Mouse (Mus musculus) intestine, embryonic 16.5 days (tissue): ENCODE data around the gene Slc16a4. TPM values are rescaled to one million over a fixed set of nuclear protein-coding genes. Genes with fewer than 3 reads are reported as not detected.
A peak's percentile ranks its signal among the peaks of the same experiment; 100 is the strongest.

ENCODE experiments used
- ATAC-seq: fragments of 200-750 bp; cut with Nextera tagmentation; 2 replicates; pipeline ENCODE4 v1.8.0; 2017; ENCODE audit warnings: moderate TSS enrichment, moderate library complexity
- H3K27ac ChIP-seq: fragments of 300-500 bp; sonication (generic); 2 replicates; pipeline ENCODE4 v1.5.1; 2014; ENCODE audit warnings: mild to moderate bottlenecking, low read length
- H3K27me3 ChIP-seq: fragments of 300-500 bp; sonication (generic); replicated peaks from 2 replicates; pipeline ENCODE4 v1.6.1; 2014; ENCODE audit warnings: low read length, control low read depth, mixed read lengths; ENCODE audit not compliant: control insufficient read depth, insufficient read depth
- H3K36me3 ChIP-seq: fragments of 300-500 bp; sonication (generic); 2 replicates; pipeline ENCODE4 v1.6.1; 2014; ENCODE audit warnings: low read length, control low read depth; ENCODE audit not compliant: control insufficient read depth, insufficient read depth
- H3K4me1 ChIP-seq: fragments of 300-500 bp; sonication (generic); 2 replicates; pipeline ENCODE4 v1.6.1; 2014; ENCODE audit warnings: low read length, control low read depth, mixed read lengths; ENCODE audit not compliant: control insufficient read depth, insufficient read depth
- H3K4me2 ChIP-seq: fragments of 300-500 bp; sonication (generic); 2 replicates; pipeline ENCODE4 v1.6.1; 2014; ENCODE audit warnings: low read depth, low read length, control low read depth
- H3K4me3 ChIP-seq: fragments of 300-500 bp; sonication (generic); 2 replicates; pipeline ENCODE4 v1.5.1; 2014; ENCODE audit warnings: mild to moderate bottlenecking, low read length
- H3K9ac ChIP-seq: fragments of 300-500 bp; sonication (generic); 2 replicates; pipeline ENCODE4 v1.6.1; 2014; ENCODE audit warnings: low read depth, low read length
- H3K9me3 ChIP-seq: fragments of 300-500 bp; sonication (generic); 2 replicates; pipeline ENCODE4 v1.6.1; 2016; ENCODE audit warnings: low read length, control low read depth; ENCODE audit not compliant: control insufficient read depth
- WGBS: fragments of 180-500 bp; shearing (Covaris S2); extraction: QIAGEN DNeasy Blood & Tissue Kit; methylation state at CpG from one replicate; pipeline ENCODE4 v1.1.7; 2014; 5-methylcytosine and 5-hydroxymethylcytosine counted together
- polyA plus RNA-seq: library from polyadenylated mRNA; unstranded; fragments of >200 nt; fragmentation: Nextera tagmentation; extraction: Ambion mirVana; gene quantifications from 2 replicates; pipeline ENCODE4 v1.2.1, GENCODE M21; 2015

Gene Slc16a4
- polyA plus RNA-seq, 1 experiment from 2014 or later, result 1.5 TPM

DNA sequence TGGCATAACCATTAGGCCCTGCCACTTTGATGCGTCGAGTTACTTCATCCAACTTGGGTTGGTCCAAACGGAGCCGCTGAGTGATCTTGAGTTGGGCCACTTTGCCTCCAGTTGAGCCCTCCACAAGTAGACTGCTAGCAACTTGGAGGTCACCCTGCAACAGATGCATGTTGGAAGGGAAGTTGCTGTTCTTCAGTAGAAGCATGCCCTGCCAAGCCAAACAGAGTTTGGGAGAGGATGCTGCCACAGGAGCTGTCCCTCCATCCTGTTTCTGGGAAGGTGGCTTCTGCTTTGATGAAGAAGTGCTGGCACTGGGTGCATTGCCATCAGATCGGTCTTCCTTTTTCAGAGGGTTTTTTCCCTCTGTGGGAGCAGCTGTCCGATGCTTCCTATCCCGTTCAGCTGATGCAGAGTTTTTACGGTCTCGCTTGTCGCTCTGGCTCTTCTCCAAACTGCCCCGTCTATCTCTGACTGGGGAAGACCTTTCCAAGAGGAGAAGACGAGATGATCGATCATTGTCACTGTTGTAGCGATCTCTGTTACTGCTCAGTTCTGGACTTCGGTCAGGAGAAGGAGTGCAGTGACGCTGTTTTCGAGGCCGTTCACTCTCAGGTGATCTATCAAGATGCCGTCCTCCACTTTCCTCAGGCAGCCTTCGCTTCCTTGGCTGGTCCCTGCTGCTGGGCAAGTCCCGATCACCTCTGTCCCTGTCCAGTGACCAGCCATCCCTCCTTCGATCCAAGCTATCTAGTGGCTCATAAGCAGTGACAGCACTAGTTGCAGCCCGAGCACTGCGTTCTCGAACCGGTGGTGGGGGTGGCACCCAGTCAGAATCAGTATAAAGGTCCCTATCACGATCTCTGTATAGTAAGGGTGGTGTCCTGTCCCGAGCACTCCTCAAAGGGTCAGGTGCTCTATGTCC is 39.7 kb downstream of the Slc16a4 start:
- no peak for ATAC-seq
- 46% methylated on average over 28 of the region's 28 CpGs for WGBS
- H3K4me3 ChIP-seq, result peak overlapping the region; percentile 77
- no peaks in the 10 kb centered on the region for H3K27me3 ChIP-seq
- H3K4me2 ChIP-seq, result peak overlapping the region; percentile 86
- no peak overlapping the region for H3K27ac ChIP-seq
- no peaks in the 10 kb centered on the region for H3K9me3 ChIP-seq
- peaks cover 7% of the 10 kb centered on the region; the same call in 1 of the 2 replicates for H3K36me3 ChIP-seq
- H3K4me1 ChIP-seq, result peaks cover 19% of the 10 kb centered on the region
- peak overlapping the region; percentile 83 for H3K9ac ChIP-seq

DNA sequence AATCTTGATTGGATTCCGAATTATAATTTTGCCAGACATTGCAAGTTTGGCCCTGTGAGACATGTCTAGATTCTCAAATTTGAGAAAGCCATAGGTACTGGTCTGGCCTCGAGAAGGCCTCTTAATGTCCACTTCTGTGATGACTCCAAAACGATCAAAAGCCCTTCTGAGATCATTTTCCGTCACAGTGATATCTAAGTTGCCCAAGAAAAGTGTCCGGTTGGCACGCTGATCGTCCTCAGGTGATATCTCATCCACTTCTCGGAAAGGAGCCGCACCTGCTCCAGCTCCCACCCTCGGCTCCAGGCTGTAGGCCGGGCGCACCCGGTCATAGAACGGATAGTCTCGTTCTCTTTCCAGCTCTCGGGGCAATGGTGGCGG is 40.7 kb downstream of the Slc16a4 start:
- ATAC-seq, result no peak
- peak overlapping the region; percentile 85; the same call in 1 of the 2 replicates for H3K27ac ChIP-seq
- WGBS, result 16% methylated on average over 17 of the region's 17 CpGs

DNA sequence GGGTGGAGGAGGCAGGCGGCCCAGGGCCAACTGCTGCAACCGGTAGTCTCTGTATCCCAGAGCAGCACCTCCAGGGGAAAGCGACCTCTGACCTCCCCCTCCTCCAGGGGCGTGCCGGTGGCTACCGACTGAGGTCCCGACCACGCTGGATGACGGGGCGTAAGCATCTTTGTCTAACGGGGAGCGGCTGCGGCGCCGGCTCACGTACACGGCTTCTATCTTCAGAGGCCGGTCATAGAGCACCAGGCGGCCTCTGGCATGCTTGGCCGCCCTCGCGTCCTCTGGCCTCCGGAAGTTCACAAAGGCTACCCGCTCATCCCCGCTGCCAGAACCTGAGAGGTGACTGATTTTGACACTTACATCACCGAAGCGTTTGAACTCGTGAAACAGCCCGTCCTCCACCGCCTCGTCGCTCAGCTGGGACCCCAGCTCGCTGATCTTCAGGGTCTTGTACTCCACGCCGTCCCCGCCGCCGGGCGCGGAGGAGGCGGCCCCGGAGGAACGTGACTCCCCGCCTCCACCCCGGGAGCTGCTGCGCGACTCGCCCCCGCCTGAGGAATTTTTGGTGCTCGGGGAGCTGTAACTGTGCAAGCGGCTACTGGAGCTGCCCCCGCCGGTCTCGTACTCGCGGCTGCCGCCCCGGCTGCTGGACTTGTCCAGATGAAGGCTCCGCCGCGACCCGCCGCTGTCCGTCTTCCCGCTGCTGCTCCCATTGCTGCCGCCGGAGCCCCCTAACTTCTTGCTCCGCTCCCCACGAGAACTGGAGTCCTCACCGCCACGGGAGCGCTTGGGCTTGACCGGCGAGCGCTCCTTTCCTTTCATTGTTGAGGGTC is 41.3 kb downstream of the Slc16a4 start:
- peak; percentile 11; the same call in 1 of the 2 replicates for ATAC-seq
- WGBS, result under 1% methylated on average over 75 of the region's 75 CpGs

More for the DNA sequence above, 40.7 kb downstream of the Slc16a4 start:
- peaks cover 19% of the 10 kb centered on the region for H3K4me1 ChIP-seq
- no peaks in the 10 kb centered on the region for H3K9me3 ChIP-seq
- H3K4me3 ChIP-seq, result peak overlapping the region; percentile 77
- no peaks in the 10 kb centered on the region for H3K27me3 ChIP-seq
- H3K36me3 ChIP-seq, result peaks cover 7% of the 10 kb centered on the region; the same call in 1 of the 2 replicates
- H3K9ac ChIP-seq, result peak overlapping the region; percentile 83
- H3K4me2 ChIP-seq, result peak overlapping the region; percentile 86

DNA sequence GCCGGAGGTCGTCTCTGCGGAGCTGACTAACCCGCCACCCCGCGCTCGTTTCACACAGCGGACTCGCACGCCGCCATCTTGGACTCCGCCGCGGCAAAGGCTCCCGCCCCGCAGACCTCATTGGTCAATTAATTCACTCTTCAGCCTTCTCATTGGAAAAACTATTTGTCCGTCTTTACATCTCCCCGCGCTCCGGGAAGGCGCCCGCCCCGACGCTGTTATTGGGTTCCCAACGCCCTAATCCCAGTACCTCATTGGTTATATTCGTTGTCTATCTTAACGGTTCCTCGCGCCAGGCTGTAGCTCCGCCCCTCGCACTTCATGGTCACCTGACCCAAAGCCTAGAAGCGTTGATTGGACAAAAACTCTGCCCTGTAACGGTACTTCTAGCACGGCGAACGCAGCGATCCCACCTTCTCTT is 41.9 kb downstream of the Slc16a4 start:
- no peaks in the 10 kb centered on the region for H3K9me3 ChIP-seq
- under 1% methylated on average over 37 of the region's 37 CpGs for WGBS
- H3K4me1 ChIP-seq, result peaks cover 19% of the 10 kb centered on the region
- H3K4me2 ChIP-seq, result no peak overlapping the region
- peaks cover 7% of the 10 kb centered on the region; the same call in 1 of the 2 replicates for H3K36me3 ChIP-seq
- H3K9ac ChIP-seq, result peak overlapping the region; percentile 86
- peak overlapping the region; percentile 98 for H3K27ac ChIP-seq
- no peaks in the 10 kb centered on the region for H3K27me3 ChIP-seq
- peak overlapping the region; percentile 77 for H3K4me3 ChIP-seq
- peak; percentile 93 for ATAC-seq

More for the DNA sequence above, 41.3 kb downstream of the Slc16a4 start:
- H3K36me3 ChIP-seq, result peaks cover 7% of the 10 kb centered on the region; the same call in 1 of the 2 replicates
- H3K4me3 ChIP-seq, result peak overlapping the region; percentile 77
- peak overlapping the region; percentile 86 for H3K4me2 ChIP-seq
- H3K9me3 ChIP-seq, result no peaks in the 10 kb centered on the region
- H3K27ac ChIP-seq, result peak overlapping the region; percentile 85
- H3K9ac ChIP-seq, result peak overlapping the region; percentile 83
- H3K27me3 ChIP-seq, result no peaks in the 10 kb centered on the region
- peaks cover 19% of the 10 kb centered on the region for H3K4me1 ChIP-seq

DNA sequence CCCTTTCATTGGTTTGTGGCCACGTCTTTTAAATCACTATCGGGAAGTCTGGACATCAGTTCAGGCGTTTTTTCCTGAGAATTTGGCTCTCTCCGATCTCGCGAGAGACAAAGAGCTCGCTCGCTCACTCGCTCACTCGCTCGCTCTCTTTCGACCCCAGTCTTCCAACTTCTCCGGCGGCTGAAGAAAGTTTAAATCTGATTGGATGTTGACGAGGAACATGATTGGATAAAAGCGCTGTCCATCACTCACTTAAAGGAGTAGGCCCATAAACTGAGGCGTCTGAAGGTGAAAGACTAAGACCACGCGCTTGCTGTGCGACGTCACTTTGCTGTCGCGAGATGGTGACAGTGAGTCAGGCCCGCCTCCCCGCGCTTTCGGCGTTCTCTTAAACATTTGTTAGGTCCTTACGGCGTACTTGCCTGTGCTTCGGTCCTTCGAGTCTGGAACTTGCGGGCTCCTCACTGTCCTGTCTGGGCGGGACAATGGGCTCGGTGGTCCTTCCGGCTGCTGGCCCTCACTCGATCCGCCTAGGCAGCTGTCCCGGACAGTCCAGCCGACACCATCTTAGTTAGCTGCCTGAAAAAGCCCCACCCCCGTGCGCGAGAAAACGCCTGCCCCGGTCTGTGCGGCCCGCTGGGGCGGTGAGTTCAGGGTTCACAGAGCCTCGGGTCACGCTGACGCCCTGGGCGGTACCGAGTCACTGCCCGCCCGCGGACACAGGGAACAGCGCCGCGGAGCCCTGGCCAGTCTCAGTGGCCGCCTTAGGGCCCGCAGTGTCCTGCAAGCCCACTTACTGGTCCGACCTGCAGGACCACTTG is 42.6 kb downstream of the Slc16a4 start, which contains the start of gene Rbm15:
Gene Rbm15 (minus strand): TSS at position 293 of the 821 bp plus-strand sequence.
- peak within 1 kb of the TSS; percentile 98 for H3K27ac ChIP-seq
- peaks cover 19% of the 10 kb centered on the region for H3K4me1 ChIP-seq
- H3K9ac ChIP-seq, result peak within 1 kb of the TSS; percentile 86
- no peaks in the 10 kb centered on the region for H3K27me3 ChIP-seq
- H3K4me2 ChIP-seq, result peak within 1 kb of the TSS; percentile 86
- no peaks in the 10 kb centered on the region for H3K9me3 ChIP-seq
- peak within 1 kb of the TSS; percentile 77 for H3K4me3 ChIP-seq
- under 1% methylated on average over 62 of the region's 62 CpGs for WGBS
- ATAC-seq, result peak; percentile 94
- peaks cover 7% of the 10 kb centered on the region; the same call in 1 of the 2 replicates for H3K36me3 ChIP-seq

DNA sequence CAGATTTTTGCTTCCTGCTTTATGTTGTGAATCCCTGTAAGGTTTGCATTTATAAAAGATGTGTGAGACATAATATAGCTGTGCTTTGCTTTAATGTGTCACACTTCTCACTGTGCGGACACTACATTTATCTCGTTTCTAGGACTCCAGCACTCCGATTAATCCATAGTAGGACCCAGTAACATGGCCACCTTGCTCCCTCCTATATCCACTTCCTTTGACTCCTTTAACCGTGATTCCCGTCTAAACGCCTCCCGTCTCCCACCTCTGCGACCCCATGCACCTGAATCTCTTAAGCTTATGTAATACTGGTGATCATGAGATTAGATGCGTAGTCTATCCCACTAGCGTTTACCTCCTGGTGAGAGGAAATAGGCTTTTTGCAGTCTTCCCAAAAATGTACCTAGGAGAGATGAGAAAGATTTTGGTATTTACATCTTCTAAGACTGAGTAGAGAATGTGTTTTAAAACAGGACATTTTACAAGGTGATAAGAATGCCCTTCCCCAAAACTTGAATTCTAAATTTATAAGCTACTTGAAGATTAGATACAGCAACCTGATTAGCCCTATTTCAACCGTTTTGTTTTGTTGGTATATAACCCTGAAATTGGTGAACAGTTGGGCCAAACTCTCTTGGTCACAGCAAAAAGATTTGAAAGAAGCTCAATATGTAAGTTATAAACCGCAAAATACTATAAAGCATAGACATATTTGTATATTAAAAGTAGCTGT is 43.3 kb downstream of the Slc16a4 start:
- H3K36me3 ChIP-seq, result peaks cover 7% of the 10 kb centered on the region; the same call in 1 of the 2 replicates
- H3K27me3 ChIP-seq, result no peaks in the 10 kb centered on the region
- H3K27ac ChIP-seq, result peak overlapping the region; percentile 98
- H3K4me2 ChIP-seq, result peak overlapping the region; percentile 75
- H3K4me1 ChIP-seq, result peaks cover 19% of the 10 kb centered on the region
- no peak for ATAC-seq
- peak overlapping the region; percentile 86 for H3K9ac ChIP-seq
- WGBS, result 10% methylated on average over 12 of the region's 12 CpGs
- H3K4me3 ChIP-seq, result peak overlapping the region; percentile 77
- H3K9me3 ChIP-seq, result no peaks in the 10 kb centered on the region

DNA sequence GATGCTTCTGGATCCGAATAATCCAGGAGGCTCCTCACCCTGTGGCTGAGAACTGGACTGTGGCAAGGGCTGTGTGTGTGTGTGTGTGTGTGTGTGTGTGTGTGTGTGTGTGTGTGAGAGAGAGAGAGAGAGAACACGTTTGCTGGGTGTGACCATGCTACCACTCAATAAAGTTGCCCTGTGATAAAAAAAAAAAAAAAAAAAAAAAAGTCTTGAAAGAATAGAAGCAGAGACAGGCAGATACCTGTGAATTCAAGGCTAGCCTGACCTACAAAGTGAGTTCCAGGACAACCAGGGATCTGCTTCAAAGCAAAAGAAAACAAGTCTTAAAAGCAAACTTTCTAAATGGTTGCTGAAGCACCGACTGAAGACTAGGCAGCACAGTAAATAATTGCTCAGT is 52.9 kb downstream of the Slc16a4 start:
- Histone ChIP-seq H3K27ac (no peak overlapping the region), H3K9me3 (no peaks in the 10 kb centered on the region), H3K36me3 (no peaks in the 10 kb centered on the region), H3K4me2 (no peak overlapping the region), H3K4me3 (no peak overlapping the region), H3K9ac (no peak overlapping the region), H3K27me3 (no peaks in the 10 kb centered on the region), H3K4me1 (no peaks in the 10 kb centered on the region)
- 43% methylated on average over 3 of the region's 3 CpGs for WGBS
- no peak for ATAC-seq

DNA sequence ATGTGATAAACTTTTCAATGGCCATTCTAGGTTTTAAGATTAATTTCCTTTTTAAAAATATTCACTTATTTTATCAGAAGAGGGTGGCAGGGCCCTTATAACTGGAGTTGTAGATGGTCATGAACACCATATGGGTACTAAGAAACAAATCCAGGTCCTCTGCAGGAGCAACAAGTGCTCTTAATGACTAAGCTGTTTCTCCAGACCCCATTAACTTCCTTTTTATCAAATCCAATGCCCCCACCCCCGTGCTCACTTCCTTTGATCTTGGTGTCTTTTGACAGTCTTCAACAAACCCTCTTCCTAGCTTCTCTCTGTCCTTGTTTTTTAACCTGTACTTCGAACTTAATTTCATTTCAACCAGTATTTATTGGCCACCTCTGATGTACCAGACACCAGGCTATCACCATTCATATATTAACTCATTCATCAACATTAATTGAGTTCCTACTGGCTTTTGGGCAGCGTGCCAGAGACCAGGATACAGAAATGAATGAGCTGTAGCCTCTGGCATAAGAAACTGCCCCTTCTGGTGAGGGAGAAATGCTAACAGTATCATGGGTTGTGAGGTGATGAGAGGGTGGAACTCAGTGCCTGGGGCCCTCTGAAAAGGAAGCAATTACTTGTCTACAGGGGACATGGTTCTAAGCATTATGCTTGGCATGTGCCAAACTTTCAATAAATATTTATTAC is 54.1 kb downstream of the Slc16a4 start:
- Histone ChIP-seq H3K9ac (no peak overlapping the region), H3K36me3 (no peaks in the 10 kb centered on the region), H3K27ac (no peak overlapping the region), H3K27me3 (no peaks in the 10 kb centered on the region), H3K9me3 (no peaks in the 10 kb centered on the region), H3K4me3 (no peak overlapping the region), H3K4me1 (no peaks in the 10 kb centered on the region), H3K4me2 (no peak overlapping the region)
- ATAC-seq, result no peak
- WGBS, result 36% methylated on average over 3 of the region's 3 CpGs
